Mouse (Mus musculus): ENCODE measurements around the gene Stard9.

GRCm38 (mm10) chr2:120656711-120657110 lies 27.8 kb downstream of the Stard9 start:
- TF ChIP-seq CTCF (IDR thresholded peaks at IDR 0.05; ENCODE audit: borderline replicate concordance, insufficient read depth, low read length) (no peak), POLR2A (IDR thresholded peaks at IDR 0.05; ENCODE audit: low read depth, low read length) (no peak)

All from embryonic fibroblast, embryonic 13.5 days (primary cell).